In genomic region chr11:49203129-49203768, GRCm38 (mm10) we compare ENCODE assay signal across 8 mouse cellular contexts. TPM values are rescaled to one million over a fixed set of nuclear protein-coding genes. Genes with fewer than 3 reads are reported as not detected.
DNase-seq lines count a peak whose midpoint lies in the region; ATAC-seq lines count a peak whose summit lies in the region.

TSS of gene Zfp62 (plus strand) at chr11:49203292.

- no peaks in the 10 kb centered on the region for H3K27me3 ChIP-seq in hindbrain, embryonic 11.5 days (ENCODE audit: control insufficient read depth, insufficient read depth, low read length)

- no peaks in the 10 kb centered on the region for H3K9me3 ChIP-seq in hindbrain, embryonic 11.5 days (ENCODE audit: control insufficient read depth, low read length)

- peak within 1 kb of the TSS; percentile 92 for H3K4me3 ChIP-seq in hindbrain, embryonic 11.5 days (ENCODE audit: low read depth, low read length)

- peak; percentile 92 for DNase-seq in MEL-GATA-1-ER (ENCODE audit: extremely low read depth, low read depth)
- DNase-seq in cerebellum, adult 8-10 months, result peak; percentile 92
- DNase-seq in hindbrain, embryonic 11.5 days (ENCODE audit: low spot score), result peak; percentile 96
- peak; percentile 87 to 93 for DNase-seq in layer of hippocampus, postnatal 10 days (ENCODE audit: low spot score in 2 of 2)
- DNase-seq in lung, postnatal 10 days, result peak; percentile 95
- DNase-seq in ovary, postnatal 36 days (ENCODE audit: low spot score), result peak; percentile 94
- DNase-seq in thymus, postnatal 25 days, result peak; percentile 88

- WGBS in hindbrain, embryonic 11.5 days, result under 1% methylated on average over 27 of the region's 47 CpGs

- ATAC-seq in frontal cortex, adult (ENCODE audit: low TSS enrichment), result peak; percentile 93
- ATAC-seq in hindbrain, embryonic 11.5 days (ENCODE audit: low FRiP score), result peak; percentile 92

- no peaks in the 10 kb centered on the region for H3K4me1 ChIP-seq in hindbrain, embryonic 11.5 days (replicated peaks; ENCODE audit: control insufficient read depth, insufficient read depth, low read length)

- H3K4me2 ChIP-seq in hindbrain, embryonic 11.5 days (replicated peaks; ENCODE audit: low read depth, low read length), result peak within 1 kb of the TSS; percentile 73

- no peaks in the 10 kb centered on the region for H3K36me3 ChIP-seq in hindbrain, embryonic 11.5 days (ENCODE audit: control insufficient read depth, insufficient read depth, low read length)

- peak within 1 kb of the TSS; percentile 99 for H3K27ac ChIP-seq in hindbrain, embryonic 11.5 days (ENCODE audit: low read depth, low read length)

- peak within 1 kb of the TSS; percentile 98 for H3K9ac ChIP-seq in hindbrain, embryonic 11.5 days (ENCODE audit: low read depth, low read length)

RNA-seq across cellular contexts. Expression of gene Zfp62, which starts in this region (rescaled TPM):
- polyA plus RNA-seq in hindbrain, embryonic 11.5 days (2014; fragmentation: Nextera tagmentation; extraction: Ambion mirVana), result 59.0 and 63.2 TPM in 2 replicates
- 10 to 100 TPM; 33.9 to 36.4 TPM for total RNA-seq in layer of hippocampus, postnatal 10 days (2021)

Comparison
In these comparisons a context has a peak if more than half of its experiments do, and no peak if none do; other contexts are left out.
1. Peak in every context shown above with its lines: DNase-seq, ATAC-seq, H3K4me3 ChIP-seq and H3K27ac ChIP-seq.